Mouse (Mus musculus): Measurements from ENCODE around the gene Klhl3. TPM values are rescaled to one million over a fixed set of nuclear protein-coding genes. Genes with fewer than 3 reads are reported as not detected.
"Not testable (repeated sequence)": the region's sequence is repeated elsewhere in the genome, so short reads cannot be mapped to it uniquely, and the experiment has no call there.

The Klhl3 gene
- polyA plus RNA-seq, 1 experiment = 0.50 TPM

DNA sequence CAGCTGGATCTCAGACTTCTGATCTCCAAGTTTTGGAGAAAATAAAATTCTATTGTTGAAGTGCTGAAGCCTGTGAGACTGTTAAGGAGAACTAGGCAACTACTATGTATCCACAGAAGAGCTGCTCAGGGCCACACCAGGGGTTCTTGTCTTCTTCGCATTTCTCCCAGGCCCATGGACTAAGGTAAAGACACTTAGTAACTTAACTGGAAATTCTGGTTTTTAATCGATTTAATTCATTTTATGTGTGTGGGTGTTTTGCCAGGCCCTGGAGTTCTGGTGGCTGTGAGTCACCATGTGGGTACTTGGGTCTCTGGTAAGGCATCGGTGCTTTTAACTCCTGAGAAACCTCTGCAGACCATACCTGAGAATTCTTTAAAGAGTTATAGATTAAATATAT lies 36.2 kb upstream of the Klhl3 start:
- TF ChIP-seq POLR2A (IDR thresholded peaks at IDR 0.05; ENCODE audit: borderline replicate concordance, control insufficient read depth, low read depth, low read length) (no peak), CTCF (IDR thresholded peaks at IDR 0.05; ENCODE audit: control insufficient read depth, insufficient read depth, low read length) (no peak)
- 86% methylated on average over 3 of the region's 3 CpGs for WGBS
- no peaks in the 10 kb centered on the region for H3K4me1 ChIP-seq (ENCODE audit: control insufficient read depth, insufficient read depth, low read length)
- H3K4me3 ChIP-seq (replicated peaks; ENCODE audit: control insufficient read depth, low read depth, low read length) = no peak overlapping the region
- no peak overlapping the region for H3K27ac ChIP-seq (ENCODE audit: control insufficient read depth, insufficient read depth, low read depth, low read length, poor library complexity)

DNA sequence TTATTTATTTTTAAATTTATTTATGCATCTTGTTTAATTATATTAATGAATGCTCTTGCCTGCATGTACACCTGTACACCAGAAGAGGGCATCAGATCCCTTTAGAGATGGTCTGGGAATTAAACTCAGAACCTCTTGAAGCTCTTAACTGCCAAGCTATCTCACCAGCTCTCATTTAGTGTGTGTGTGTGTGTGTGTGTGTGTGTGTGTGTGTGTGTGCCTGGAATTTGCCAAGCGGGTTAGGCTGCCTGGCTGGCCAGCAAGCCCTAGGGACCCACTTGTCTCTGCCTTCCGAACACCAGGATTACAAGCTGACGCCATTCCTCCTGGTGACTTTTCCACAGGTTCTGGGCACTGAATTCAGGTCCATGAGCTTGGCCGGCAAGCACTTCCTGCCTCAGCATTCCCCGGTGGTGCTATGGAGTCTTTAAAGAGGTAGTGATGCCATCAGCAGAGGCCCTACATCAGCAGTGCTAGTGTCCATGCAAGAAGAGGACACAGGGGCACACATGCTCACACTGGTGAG lies 35.7 kb upstream of the Klhl3 start:
- H3K4me1 ChIP-seq (ENCODE audit: control insufficient read depth, insufficient read depth, low read length) = no peaks in the 10 kb centered on the region
- no peak overlapping the region for H3K4me3 ChIP-seq (replicated peaks; ENCODE audit: control insufficient read depth, low read depth, low read length)
- no peak overlapping the region for H3K27ac ChIP-seq (ENCODE audit: control insufficient read depth, insufficient read depth, low read depth, low read length, poor library complexity)
- 47% methylated on average over 5 of the region's 5 CpGs for WGBS
- no peak for TF ChIP-seq POLR2A (IDR thresholded peaks at IDR 0.05; ENCODE audit: borderline replicate concordance, control insufficient read depth, low read depth, low read length)
- TF ChIP-seq CTCF (IDR thresholded peaks at IDR 0.05; ENCODE audit: control insufficient read depth, insufficient read depth, low read length) = no peak

DNA sequence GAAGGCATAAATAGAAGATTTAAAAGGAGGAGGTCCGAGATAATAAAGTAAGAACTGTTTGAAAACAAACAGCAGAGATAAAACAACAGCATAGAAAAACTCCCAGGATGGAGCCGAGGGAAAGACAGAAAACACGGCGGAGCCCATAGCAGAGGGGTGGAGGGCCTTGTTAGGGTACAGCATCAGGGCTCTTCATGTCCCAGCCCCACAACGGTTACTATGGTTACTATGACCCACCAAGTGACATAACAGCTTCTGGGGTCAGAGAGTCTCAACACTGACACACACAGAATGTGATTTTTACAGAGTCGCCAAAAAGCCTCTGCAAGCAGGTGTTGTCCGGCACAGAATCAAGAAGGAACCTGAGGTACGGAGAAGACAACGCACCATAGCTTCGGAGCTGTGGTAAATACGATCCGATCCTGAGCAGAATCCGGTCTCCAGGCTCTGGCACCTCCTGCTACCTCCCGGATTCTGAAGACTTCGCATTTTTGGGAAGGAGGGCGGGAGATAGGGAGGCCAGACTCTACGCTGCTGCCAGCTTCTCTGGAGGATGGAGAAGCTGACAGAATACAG lies 35.0 kb upstream of the Klhl3 start:
- WGBS = 3% methylated on average over 17 of the region's 17 CpGs
- Histone ChIP-seq H3K4me3 (replicated peaks; ENCODE audit: control insufficient read depth, low read depth, low read length) (peak overlapping the region; percentile 33), H3K4me1 (ENCODE audit: control insufficient read depth, insufficient read depth, low read length) (no peaks in the 10 kb centered on the region), H3K27ac (ENCODE audit: control insufficient read depth, insufficient read depth, low read depth, low read length, poor library complexity) (no peak overlapping the region)
- no peak for TF ChIP-seq CTCF (IDR thresholded peaks at IDR 0.05; ENCODE audit: control insufficient read depth, insufficient read depth, low read length)
- TF ChIP-seq POLR2A (IDR thresholded peaks at IDR 0.05; ENCODE audit: borderline replicate concordance, control insufficient read depth, low read depth, low read length) = no peak

DNA sequence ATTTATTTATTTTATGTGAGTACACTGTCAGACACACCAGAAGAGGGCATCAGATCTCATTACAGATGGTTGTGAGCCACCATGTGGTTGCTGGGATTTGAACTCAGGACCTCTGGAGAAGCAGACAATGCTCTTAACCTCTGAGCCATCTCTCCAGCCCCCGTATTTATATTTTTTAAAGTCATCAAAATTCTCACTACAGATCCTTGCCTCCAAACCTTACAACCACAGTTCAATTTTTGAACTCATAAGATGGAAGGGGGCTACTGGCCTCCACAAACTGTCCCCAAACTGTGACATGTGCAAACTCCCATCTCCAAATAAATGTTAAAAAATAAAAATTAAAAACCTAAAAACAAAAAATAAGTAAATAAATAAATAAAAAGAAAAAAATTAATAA lies 34.4 kb upstream of the Klhl3 start:
- WGBS = 75% methylated on average over 1 of the region's 1 CpGs
- Histone ChIP-seq H3K4me1 (ENCODE audit: control insufficient read depth, insufficient read depth, low read length) (no peaks in the 10 kb centered on the region), H3K4me3 (replicated peaks; ENCODE audit: control insufficient read depth, low read depth, low read length) (no peak overlapping the region), H3K27ac (ENCODE audit: control insufficient read depth, insufficient read depth, low read depth, low read length, poor library complexity) (no peak overlapping the region)
- TF ChIP-seq CTCF (IDR thresholded peaks at IDR 0.05; ENCODE audit: control insufficient read depth, insufficient read depth, low read length) (no peak), POLR2A (IDR thresholded peaks at IDR 0.05; ENCODE audit: borderline replicate concordance, control insufficient read depth, low read depth, low read length) (no peak)

DNA sequence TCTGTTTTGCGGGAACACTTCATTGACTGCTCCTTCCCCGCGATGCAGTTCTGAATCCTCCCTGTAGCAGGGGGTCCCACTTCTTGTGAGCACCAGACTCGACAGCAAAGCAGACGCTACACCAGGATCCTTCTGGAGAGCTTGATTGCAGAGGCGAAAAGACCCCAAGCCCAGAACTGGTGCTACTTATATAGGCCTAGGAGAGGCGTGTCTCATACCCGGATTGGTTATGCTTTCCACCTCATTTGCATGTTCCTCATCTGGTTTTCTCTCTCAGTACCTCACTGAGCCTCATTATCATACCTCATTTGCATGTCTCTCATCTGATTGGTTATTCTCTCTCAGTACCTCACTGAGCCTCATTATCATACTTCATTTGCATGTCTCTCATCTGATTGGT lies 33.2 kb upstream of the Klhl3 start:
- not testable (repeated sequence) for H3K4me1 ChIP-seq (ENCODE audit: control insufficient read depth, insufficient read depth, low read length); H3K27ac ChIP-seq (ENCODE audit: control insufficient read depth, insufficient read depth, low read depth, low read length, poor library complexity); H3K4me3 ChIP-seq (replicated peaks; ENCODE audit: control insufficient read depth, low read depth, low read length)
- WGBS = 94% methylated on average over 8 of the region's 8 CpGs

DNA sequence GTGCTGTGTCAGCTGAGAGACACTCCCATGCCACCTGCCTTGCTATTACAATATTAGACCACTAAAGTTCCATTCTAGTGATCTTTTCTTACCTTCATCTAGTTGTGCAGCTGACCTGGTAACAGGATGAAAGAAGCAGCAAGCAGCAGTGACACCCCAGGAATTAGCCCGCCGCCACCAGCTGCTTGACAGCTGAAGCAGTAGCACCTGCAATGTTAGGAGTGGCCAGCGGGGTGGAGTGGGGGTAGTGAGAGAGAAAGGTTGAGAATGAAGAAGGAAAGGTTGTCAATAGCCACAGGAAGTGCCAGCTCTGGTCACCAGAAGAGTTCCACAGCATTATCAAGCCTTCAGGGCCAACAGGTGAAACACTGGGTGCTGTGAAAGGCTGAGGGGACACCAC lies 18.3 kb upstream of the Klhl3 start:
- Histone ChIP-seq H3K4me3 (replicated peaks; ENCODE audit: control insufficient read depth, low read depth, low read length) (no peak overlapping the region), H3K27ac (ENCODE audit: control insufficient read depth, insufficient read depth, low read depth, low read length, poor library complexity) (no peak overlapping the region), H3K4me1 (ENCODE audit: control insufficient read depth, insufficient read depth, low read length) (0 out of 2 replicates have a peak, but pooled peaks cover 1% of the 10 kb centered on the region)
- no peak; the same call in 1 of the 2 replicates for TF ChIP-seq CTCF (IDR thresholded peaks at IDR 0.05; ENCODE audit: control insufficient read depth, insufficient read depth, low read length)
- no peak for TF ChIP-seq POLR2A (IDR thresholded peaks at IDR 0.05; ENCODE audit: borderline replicate concordance, control insufficient read depth, low read depth, low read length)
- WGBS = 91% methylated on average over 3 of the region's 3 CpGs

DNA sequence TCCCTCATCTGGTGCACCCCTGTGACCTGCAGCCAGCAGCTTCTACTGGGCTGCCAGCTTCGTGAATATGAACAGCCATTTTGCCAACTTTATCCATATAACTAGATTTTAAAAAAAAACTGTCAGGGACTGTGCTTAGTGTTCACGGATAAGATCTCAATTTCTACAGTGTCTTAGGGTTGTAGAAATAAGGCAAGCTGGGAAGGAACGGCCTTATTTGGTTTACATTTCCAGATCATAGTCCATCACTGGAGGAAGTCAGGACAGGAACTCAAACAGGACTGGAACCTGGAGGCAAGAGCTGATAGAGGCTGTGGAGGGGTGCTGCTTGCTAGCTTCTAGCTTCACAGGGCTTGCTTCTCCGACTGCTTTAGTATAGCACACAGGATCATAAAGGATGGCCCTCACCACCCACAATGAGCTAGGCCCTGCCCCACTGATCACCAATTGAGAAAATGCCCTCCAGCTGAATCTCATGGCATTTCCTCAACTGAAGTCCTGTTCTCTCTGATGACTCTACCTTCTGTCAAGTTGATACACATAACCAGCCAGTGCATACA lies 16.4 kb upstream of the Klhl3 start:
- TF ChIP-seq POLR2A (IDR thresholded peaks at IDR 0.05; ENCODE audit: borderline replicate concordance, control insufficient read depth, low read depth, low read length) (no peak), CTCF (IDR thresholded peaks at IDR 0.05; ENCODE audit: control insufficient read depth, insufficient read depth, low read length) (no peak)
- 22% methylated on average over 4 of the region's 4 CpGs for WGBS
- Histone ChIP-seq H3K4me3 (replicated peaks; ENCODE audit: control insufficient read depth, low read depth, low read length) (peak overlapping the region; percentile 73), H3K27ac (ENCODE audit: control insufficient read depth, insufficient read depth, low read depth, low read length, poor library complexity) (peak overlapping the region; percentile 100), H3K4me1 (ENCODE audit: control insufficient read depth, insufficient read depth, low read length) (0 out of 2 replicates have a peak, but pooled peaks cover 1% of the 10 kb centered on the region)

DNA sequence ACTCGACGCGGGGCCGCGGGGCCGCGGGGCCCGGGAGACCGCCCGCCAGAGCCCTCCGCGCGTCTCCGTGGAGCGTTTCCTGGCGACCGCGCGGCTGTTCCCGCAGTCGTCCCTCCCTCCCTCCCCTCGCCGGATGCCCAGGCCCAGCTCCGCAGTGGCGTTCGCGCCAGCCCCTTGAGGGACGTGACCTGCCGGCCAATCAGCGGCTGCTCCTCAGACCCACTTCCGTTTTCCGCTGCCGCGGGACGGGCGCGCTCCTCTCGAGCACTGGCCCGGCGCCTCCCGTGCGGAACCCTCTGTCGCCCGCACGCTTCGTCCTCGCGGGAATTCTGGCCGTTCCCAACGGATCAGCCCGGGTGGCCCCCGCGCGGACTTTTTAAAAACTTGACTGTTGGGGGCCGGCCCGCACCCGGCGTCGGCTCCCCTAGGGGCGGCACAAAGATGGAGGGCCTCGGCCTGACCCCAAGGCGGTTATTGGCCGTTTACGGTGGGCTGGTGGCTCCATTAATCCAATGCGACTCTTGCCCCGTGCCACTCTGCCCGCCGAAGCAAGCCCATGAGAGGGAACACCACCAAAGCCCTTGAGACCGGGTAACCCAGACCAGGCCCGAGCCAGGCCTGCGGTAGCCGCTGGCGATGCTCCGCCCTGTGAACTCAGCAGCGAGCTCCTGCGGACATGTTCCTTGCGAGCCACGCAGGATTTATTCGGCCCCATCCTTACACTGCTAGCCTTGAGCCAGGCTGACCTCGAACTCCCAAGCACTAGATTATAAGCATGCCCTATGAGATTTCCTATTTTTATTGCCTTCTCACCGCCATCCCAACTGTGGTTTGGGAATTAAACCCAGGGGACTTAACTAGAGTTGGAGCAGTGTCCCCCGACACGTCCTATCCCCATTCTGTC lies 15.6 kb upstream of the Klhl3 start:
- under 1% methylated on average over 83 of the region's 83 CpGs for WGBS
- Histone ChIP-seq H3K27ac (ENCODE audit: control insufficient read depth, insufficient read depth, low read depth, low read length, poor library complexity) (peak overlapping the region; percentile 100), H3K4me1 (ENCODE audit: control insufficient read depth, insufficient read depth, low read length) (0 out of 2 replicates have a peak, but pooled peaks cover 1% of the 10 kb centered on the region), H3K4me3 (replicated peaks; ENCODE audit: control insufficient read depth, low read depth, low read length) (peak overlapping the region; percentile 73)
- TF ChIP-seq POLR2A (IDR thresholded peaks at IDR 0.05; ENCODE audit: borderline replicate concordance, control insufficient read depth, low read depth, low read length) = peak; percentile 95
- TF ChIP-seq CTCF (IDR thresholded peaks at IDR 0.05; ENCODE audit: control insufficient read depth, insufficient read depth, low read length) = no peak
